ENCODE assay signal across 26 mouse cellular contexts in genomic region chrX:166709306-166709705, GRCm38 (mm10).
DNase-seq lines count a peak whose midpoint lies in the region; ATAC-seq lines count a peak whose summit lies in the region.
"Had no signal": no experiment of that assay in that cellular context is flagged by ENCODE, and none has a peak within 500 bp of the region (broad histone marks: within the 10 kb centered on the region; RNA-seq: fewer than 3 reads in every experiment).

No protein-coding gene starts in this region.

- H3K4me3 ChIP-seq in heart, embryonic 15.5 days = no peak overlapping the region
- H3K4me3 ChIP-seq: forebrain, embryonic 10.5 days; forebrain, embryonic 13.5 days; heart, embryonic 10.5 days had no signal

- DNase-seq in heart, adult 18-20 months = no peak
- DNase-seq in urinary bladder, adult 18-20 months (ENCODE audit: low spot score in 2 of 2) = no peak
- DNase-seq: adrenal gland, postnatal 10 days; cerebellum, adult 18-20 months; cerebellum, adult 9-10 months; cerebellum, postnatal 14 days; gastrocnemius, postnatal 10 days; gastrocnemius, postnatal 36 days; heart, adult 11 months; heart, postnatal 14 days; heart, postnatal 4 days had no signal

- no peaks in the 10 kb centered on the region for H3K27me3 ChIP-seq in heart, embryonic 15.5 days
- H3K27me3 ChIP-seq: CH12.LX, Patski had no signal

- H3K9ac ChIP-seq in heart, embryonic 15.5 days = no peak overlapping the region
- H3K9ac ChIP-seq: forebrain, embryonic 13.5 days; hindbrain, embryonic 14.5 days had no signal

- no peaks in the 10 kb centered on the region for H3K36me3 ChIP-seq in heart, embryonic 15.5 days
- H3K36me3 ChIP-seq: forebrain, embryonic 10.5 days; G1E; heart, embryonic 10.5 days had no signal

- no peak for ATAC-seq in heart, embryonic 15.5 days (replicated peaks; ENCODE audit: insufficient number of reproducible peaks, insufficient read depth, low FRiP score, low read depth)
- peak; percentile 55; the same call in 1 of the 2 replicates for ATAC-seq in granulocyte monocyte progenitor cell, adult 5-6 weeks (replicated peaks; ENCODE audit: poor library complexity, severe bottlenecking)
- peak; percentile 26; the same call in 1 of the 2 replicates for ATAC-seq in megakaryocyte progenitor cell, adult 5-6 weeks (replicated peaks; ENCODE audit: poor library complexity)
- ATAC-seq in CD4-positive, CD25-positive, alpha-beta regulatory T cell, adult 4 months = no peak
- ATAC-seq: forebrain, embryonic 13.5 days; forebrain, embryonic 16.5 days; hindbrain, postnatal 0 days; inflammation-experienced regulatory T-cells, adult 6 months; intestine, postnatal 0 days; Patski had no signal

- no peaks in the 10 kb centered on the region for H3K4me1 ChIP-seq in heart, embryonic 15.5 days (replicated peaks)
- H3K4me1 ChIP-seq: forebrain, embryonic 10.5 days; forebrain, embryonic 13.5 days; heart, embryonic 10.5 days had no signal

- WGBS in heart, embryonic 15.5 days = 70% methylated on average over 2 of the region's 2 CpGs

- no peak overlapping the region for H3K4me2 ChIP-seq in heart, embryonic 15.5 days
- H3K4me2 ChIP-seq: forebrain, embryonic 13.5 days; hindbrain, embryonic 14.5 days had no signal

- H3K9me3 ChIP-seq in heart, embryonic 15.5 days (replicated peaks) = no peaks in the 10 kb centered on the region
- H3K9me3 ChIP-seq: forebrain, embryonic 10.5 days; forebrain, embryonic 13.5 days; G1E; heart, embryonic 10.5 days had no signal

- H3K27ac ChIP-seq in heart, embryonic 15.5 days = peak overlapping the region; percentile 52; the same call in 1 of the 2 replicates
- H3K27ac ChIP-seq: forebrain, embryonic 10.5 days; forebrain, embryonic 13.5 days; heart, embryonic 10.5 days; hindbrain, embryonic 14.5 days; hindbrain, postnatal 0 days had no signal

Comparison
In these comparisons a context has a peak if more than half of its experiments do, and no peak if none do; other contexts are left out.
1. ATAC-seq: peak in granulocyte monocyte progenitor cell, adult 5-6 weeks (single experiment) and megakaryocyte progenitor cell, adult 5-6 weeks (single experiment); none in heart, embryonic 15.5 days (single experiment) and CD4-positive, CD25-positive, alpha-beta regulatory T cell, adult 4 months (single experiment).